Mouse (Mus musculus) right cerebral cortex, postnatal 10 days (tissue): Measurements from ENCODE around the gene Tra2a.

Source experiments
- DNase-seq, 2 experiments: peaks; one replicate each; pipeline ENCODE4 v3.0.0; 2021; ENCODE audit warnings: low spot score in 2 of 2

Tra2a gene

GRCm38 (mm10) chr6:49212141-49212540 is 51.7 kb downstream of the Tra2a start:
- DNase-seq, result no peak

GRCm38 (mm10) chr6:49211596-49211995 is 52.2 kb downstream of the Tra2a start:
- DNase-seq, result no peak

GRCm38 (mm10) chr6:49209881-49210854 is 53.7 kb downstream of the Tra2a start:
- DNase-seq, result no peak

GRCm38 (mm10) chr6:49208935-49209334 is 54.9 kb downstream of the Tra2a start:
- peak; percentile 53 to 64 for DNase-seq

- DNase-seq, result peak in 1 of 2 experiments; percentile 36
Observed at GRCm38 (mm10) chr6:49208297-49208930, 55.4 kb downstream of the Tra2a start.

- no peak for DNase-seq
Observed at GRCm38 (mm10) chr6:49206416-49206815, 57.4 kb downstream of the Tra2a start.

GRCm38 (mm10) chr6:49195188-49195587 is 68.6 kb downstream of the Tra2a start:
- DNase-seq, result no peak

GRCm38 (mm10) chr6:49194536-49194935 is 69.3 kb downstream of the Tra2a start:
- DNase-seq, result no peak
